Mouse (Mus musculus): ENCODE data around the gene Slc23a4. TPM values are rescaled to one million over a fixed set of nuclear protein-coding genes. Genes with fewer than 3 reads are reported as not detected.

The Slc23a4 gene
- total and polyA plus RNA-seq, 3 experiments = 6.2 to 10.2 TPM; not detected in 1

DNA sequence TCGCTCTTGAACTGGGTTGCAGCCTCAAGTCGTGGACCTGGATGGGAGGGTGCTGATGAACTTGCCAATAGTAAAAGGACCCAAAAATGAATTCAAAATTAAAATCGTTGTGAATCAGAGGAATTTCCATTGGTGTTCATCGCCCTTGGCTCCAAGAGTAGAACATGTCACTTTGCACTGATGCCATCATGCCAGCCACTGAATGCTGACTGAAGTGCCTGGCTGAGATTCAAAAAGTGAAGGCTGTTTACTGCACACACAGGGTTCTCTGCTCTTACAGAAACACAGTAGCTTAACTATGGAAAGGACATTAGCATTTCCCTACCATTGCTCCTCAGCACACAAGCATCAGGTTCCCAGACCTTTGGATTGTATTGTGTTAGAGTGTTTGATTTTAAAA lies 8.3 kb upstream of the Slc23a4 start:
- no peaks in the 10 kb centered on the region for H3K9me3 ChIP-seq (replicated peaks; ENCODE audit: insufficient read depth, low read length)
- H3K27me3 ChIP-seq (ENCODE audit: control insufficient read depth in 1 of 2, insufficient read depth in 2 of 2, low read length in 2 of 2) = no peaks in the 10 kb centered on the region
- no peak for DNase-seq (ENCODE audit: low read depth, low spot score)
- H3K79me2 ChIP-seq (ENCODE audit: control insufficient read depth, insufficient read depth, low read length, poor library complexity) = no peaks in the 10 kb centered on the region; the same call in 1 of the 2 replicates
- H3K9ac ChIP-seq (ENCODE audit: control insufficient read depth, low read depth, low read length, poor library complexity, severe bottlenecking) = no peak overlapping the region
- no peak overlapping the region for H3K27ac ChIP-seq (ENCODE audit: control insufficient read depth, low read depth, low read length)
- H3K4me3 ChIP-seq (ENCODE audit: control insufficient read depth in 1 of 2, insufficient read depth in 1 of 2, low read depth in 2 of 2, low read length in 2 of 2) = no peak overlapping the region
- H3K36me3 ChIP-seq (ENCODE audit: control insufficient read depth in 1 of 2, insufficient read depth in 2 of 2, low read length in 2 of 2) = peaks cover 0 to 3% of the 10 kb centered on the region in 2 experiments; a peak in 2 of 4 replicates
- H3K4me1 ChIP-seq (ENCODE audit: control insufficient read depth in 1 of 2, insufficient read depth in 2 of 2, low read length in 2 of 2) = no peaks in the 10 kb centered on the region
- TF ChIP-seq ZC3H11A (IDR thresholded peaks at IDR 0.05; ENCODE audit: low read depth, low read length) (no peak), CTCF (IDR thresholded peaks at IDR 0.05 in 2 of 3, conservative IDR thresholded peaks at IDR 0.05 in 1 of 3; ENCODE audit: control insufficient read depth in 1 of 3, insufficient read depth in 1 of 3, low read depth in 2 of 3, low read length in 3 of 3, poor library complexity in 1 of 3, severe bottlenecking in 1 of 3) (no peak), GATA1 (IDR thresholded peaks at IDR 0.05; ENCODE audit: low read depth, low read length) (no peak), TBP (IDR thresholded peaks at IDR 0.05; ENCODE audit: low read depth, low read length) (no peak), POLR2AphosphoS2 (IDR thresholded peaks at IDR 0.05; ENCODE audit: low read length) (no peak), MEF2A (IDR thresholded peaks at IDR 0.05; ENCODE audit: extremely low read depth, insufficient replicate concordance, low read depth, low read length, poor library complexity, severe bottlenecking) (no peak), ZMIZ1 (IDR thresholded peaks at IDR 0.05; ENCODE audit: low read depth, low read length) (no peak)

- H3K9ac ChIP-seq (ENCODE audit: control insufficient read depth, low read depth, low read length, poor library complexity, severe bottlenecking) = peak overlapping the region; percentile 68
- H3K27ac ChIP-seq (ENCODE audit: control insufficient read depth, low read depth, low read length) = peak overlapping the region; percentile 63
- peak overlapping the region; percentile 50 to 62 for H3K4me3 ChIP-seq (ENCODE audit: control insufficient read depth in 1 of 2, insufficient read depth in 1 of 2, low read depth in 2 of 2, low read length in 2 of 2)
- DNase-seq (ENCODE audit: low read depth, low spot score) = peak; percentile 94
- TF ChIP-seq POLR2A (IDR thresholded peaks at IDR 0.05; ENCODE audit: control insufficient read depth in 1 of 2, insufficient read depth in 1 of 2, low read depth in 1 of 2, low read length in 2 of 2, poor library complexity in 1 of 2) = peak; percentile 57 to 85; a peak in 2 of 4 replicates
- TF ChIP-seq USF2 (IDR thresholded peaks at IDR 0.05; ENCODE audit: borderline replicate concordance in 1 of 2, insufficient read depth in 1 of 2, low read depth in 1 of 2, low read length in 2 of 2) = no peak
- peak; percentile 70 for TF ChIP-seq SMC3 (IDR thresholded peaks at IDR 0.05; ENCODE audit: low read depth, low read length)
- peak; percentile 76 for TF ChIP-seq TBP (IDR thresholded peaks at IDR 0.05; ENCODE audit: low read depth, low read length)
- TF ChIP-seq BHLHE40 (IDR thresholded peaks at IDR 0.05; ENCODE audit: borderline replicate concordance, low read depth, low read length) = no peak
- TF ChIP-seq RAD21 (IDR thresholded peaks at IDR 0.05; ENCODE audit: low read depth, low read length) = peak; percentile 83
- peak; percentile 60 for TF ChIP-seq HCFC1 (IDR thresholded peaks at IDR 0.05; ENCODE audit: low read depth, low read length)
- TF ChIP-seq POLR2AphosphoS5 (IDR thresholded peaks at IDR 0.05; ENCODE audit: borderline replicate concordance, low read depth, low read length) = no peak
- TF ChIP-seq NELFE (IDR thresholded peaks at IDR 0.05; ENCODE audit: low read depth, low read length) = peak; percentile 59
- TF ChIP-seq MAZ (IDR thresholded peaks at IDR 0.05; ENCODE audit: low read depth, low read length) = no peak
- TF ChIP-seq ZC3H11A (IDR thresholded peaks at IDR 0.05; ENCODE audit: low read depth, low read length) = peak; percentile 59; the same call in 1 of the 2 replicates
- TF ChIP-seq ZKSCAN1 (IDR thresholded peaks at IDR 0.05; ENCODE audit: low read depth, low read length) = no peak
- TF ChIP-seq TAL1 (IDR thresholded peaks at IDR 0.05; ENCODE audit: low read length) = no peak
- no peak for TF ChIP-seq UBTF (IDR thresholded peaks at IDR 0.05; ENCODE audit: borderline replicate concordance, insufficient read depth, low read depth, low read length)
- TF ChIP-seq GABPA (IDR thresholded peaks at IDR 0.05; ENCODE audit: low read depth, low read length) = no peak
- peak; percentile 80 to 96 (median 83) for TF ChIP-seq CTCF (IDR thresholded peaks at IDR 0.05 in 2 of 3, conservative IDR thresholded peaks at IDR 0.05 in 1 of 3; ENCODE audit: control insufficient read depth in 1 of 3, insufficient read depth in 1 of 3, low read depth in 2 of 3, low read length in 3 of 3, poor library complexity in 1 of 3, severe bottlenecking in 1 of 3)
- no peak for TF ChIP-seq ELF1 (IDR thresholded peaks at IDR 0.05; ENCODE audit: low read depth, low read length)
- H3K27me3 ChIP-seq (ENCODE audit: control insufficient read depth in 1 of 2, insufficient read depth in 2 of 2, low read length in 2 of 2) = no peaks in the 10 kb centered on the region
- peaks cover 0 to 3% of the 10 kb centered on the region in 2 experiments; a peak in 2 of 4 replicates for H3K36me3 ChIP-seq (ENCODE audit: control insufficient read depth in 1 of 2, insufficient read depth in 2 of 2, low read length in 2 of 2)
- H3K9me3 ChIP-seq (replicated peaks; ENCODE audit: insufficient read depth, low read length) = no peaks in the 10 kb centered on the region
- no peaks in the 10 kb centered on the region for H3K4me1 ChIP-seq (ENCODE audit: control insufficient read depth in 1 of 2, insufficient read depth in 2 of 2, low read length in 2 of 2)
- no peaks in the 10 kb centered on the region; the same call in 1 of the 2 replicates for H3K79me2 ChIP-seq (ENCODE audit: control insufficient read depth, insufficient read depth, low read length, poor library complexity)
These were observed 7.1 kb upstream of the Slc23a4 start for GRCm38 (mm10) chr6:34995265-34995681.
